Mouse (Mus musculus): ENCODE data around the gene Amtn.

- TF ChIP-seq CTCF (IDR thresholded peaks at IDR 0.05; ENCODE audit: borderline replicate concordance, control insufficient read depth, extremely low read depth, insufficient read depth, low read length, poor library complexity) (no peak), POLR2A (IDR thresholded peaks at IDR 0.05; ENCODE audit: control insufficient read depth, extremely low read depth, insufficient read depth, low read length, poor library complexity) (no peak)
Measured at GRCm38 (mm10) chr5:88426753-88427152, 50.8 kb downstream of the Amtn start.
